Mouse (Mus musculus) myocyte (in vitro differentiated cells): ENCODE measurements around the gene Flot1.

Experiments
- POLR2A ChIP-seq: IDR thresholded peaks from one replicate; pipeline ENCODE4 v1.6.1; 2011; ENCODE audit warnings: low read depth, mild to moderate bottlenecking, control low read depth, moderate library complexity; ENCODE audit not compliant: insufficient read length
- USF1 ChIP-seq: IDR thresholded peaks from one replicate; pipeline ENCODE4 v1.6.1; 2011; ENCODE audit warnings: low read depth, mild to moderate bottlenecking, control low read depth, moderate library complexity

DNA sequence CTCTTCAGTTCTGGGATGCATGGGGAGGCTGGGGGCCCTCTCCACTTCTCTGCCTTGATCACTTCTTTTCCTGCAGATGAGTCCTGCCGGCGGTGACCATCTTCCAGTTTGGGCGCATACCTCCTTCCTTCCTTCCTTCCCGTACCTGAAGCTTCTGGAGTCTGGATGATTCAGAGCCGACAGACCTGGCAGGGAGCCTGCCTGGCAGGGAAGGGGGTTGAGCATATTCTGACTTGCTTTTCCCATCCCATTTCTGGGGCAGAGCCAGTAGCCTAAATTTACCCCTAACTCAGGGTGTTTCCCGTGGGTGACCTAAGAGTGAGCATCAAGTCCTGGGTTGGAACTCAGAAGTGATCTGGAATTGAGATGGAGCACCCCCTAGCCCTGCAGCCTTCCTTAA, 51.7 kb downstream of the Flot1 start:
- TF ChIP-seq POLR2A, result no peak
- no peak for TF ChIP-seq USF1
